Mouse (Mus musculus) mesoderm, embryonic 11.5 days (tissue): ENCODE results near the gene Rapgef5.

Experiments
- DNase-seq: peaks from one replicate; pipeline ENCODE4 v3.0.0-alpha.2; 2012; ENCODE audit warnings: low read depth, low spot score

The Rapgef5 gene

GRCm38 (mm10) chr12:117712474-117712873, 196.2 kb downstream of the Rapgef5 start:
- no peak for DNase-seq

- DNase-seq, result no peak
Observed at GRCm38 (mm10) chr12:117713616-117714015, 197.3 kb downstream of the Rapgef5 start.

- peak; percentile 47 for DNase-seq
Observed at GRCm38 (mm10) chr12:117720794-117721747, 204.8 kb downstream of the Rapgef5 start.

- DNase-seq, result no peak
Observed at GRCm38 (mm10) chr12:117721748-117722150, 205.5 kb downstream of the Rapgef5 start.

- DNase-seq, result no peak
Observed at GRCm38 (mm10) chr12:117725011-117725410, 208.7 kb downstream of the Rapgef5 start.

GRCm38 (mm10) chr12:117727481-117728177, 211.3 kb downstream of the Rapgef5 start:
- DNase-seq, result no peak

GRCm38 (mm10) chr12:117728178-117728611, 211.9 kb downstream of the Rapgef5 start:
- peak; percentile 65 for DNase-seq

- DNase-seq, result no peak
Observed at GRCm38 (mm10) chr12:117733611-117734010, 217.3 kb downstream of the Rapgef5 start.

- no peak for DNase-seq
Observed at GRCm38 (mm10) chr12:117736130-117736529, 219.9 kb downstream of the Rapgef5 start.

GRCm38 (mm10) chr12:117736928-117737327, 220.6 kb downstream of the Rapgef5 start:
- DNase-seq, result peak; percentile 50

- DNase-seq, result no peak
Observed at GRCm38 (mm10) chr12:117737332-117738031, 221.2 kb downstream of the Rapgef5 start.

GRCm38 (mm10) chr12:117742487-117742886, 226.2 kb downstream of the Rapgef5 start:
- DNase-seq, result no peak

GRCm38 (mm10) chr12:117744580-117745483, 228.6 kb downstream of the Rapgef5 start:
- DNase-seq, result no peak

- DNase-seq, result no peak
Observed at GRCm38 (mm10) chr12:117746611-117747010, 230.3 kb downstream of the Rapgef5 start.

- DNase-seq, result peak; percentile 51
Observed at GRCm38 (mm10) chr12:117751045-117751444, 234.8 kb downstream of the Rapgef5 start.

GRCm38 (mm10) chr12:117751520-117752383, 235.5 kb downstream of the Rapgef5 start:
- DNase-seq, result peak; percentile 68

- DNase-seq, result no peak
Observed at GRCm38 (mm10) chr12:117756010-117756409, 239.7 kb downstream of the Rapgef5 start.

- no peak for DNase-seq
Observed at GRCm38 (mm10) chr12:117760373-117760772, 244.1 kb downstream of the Rapgef5 start.

GRCm38 (mm10) chr12:117760846-117761245, 244.6 kb downstream of the Rapgef5 start:
- DNase-seq, result no peak

GRCm38 (mm10) chr12:117761698-117762097, 245.4 kb downstream of the Rapgef5 start:
- DNase-seq, result no peak
